Mouse (Mus musculus): ENCODE measurements around the gene Nkiras1.
A peak's percentile ranks its signal among the peaks of the same experiment; 100 is the strongest.

DNA sequence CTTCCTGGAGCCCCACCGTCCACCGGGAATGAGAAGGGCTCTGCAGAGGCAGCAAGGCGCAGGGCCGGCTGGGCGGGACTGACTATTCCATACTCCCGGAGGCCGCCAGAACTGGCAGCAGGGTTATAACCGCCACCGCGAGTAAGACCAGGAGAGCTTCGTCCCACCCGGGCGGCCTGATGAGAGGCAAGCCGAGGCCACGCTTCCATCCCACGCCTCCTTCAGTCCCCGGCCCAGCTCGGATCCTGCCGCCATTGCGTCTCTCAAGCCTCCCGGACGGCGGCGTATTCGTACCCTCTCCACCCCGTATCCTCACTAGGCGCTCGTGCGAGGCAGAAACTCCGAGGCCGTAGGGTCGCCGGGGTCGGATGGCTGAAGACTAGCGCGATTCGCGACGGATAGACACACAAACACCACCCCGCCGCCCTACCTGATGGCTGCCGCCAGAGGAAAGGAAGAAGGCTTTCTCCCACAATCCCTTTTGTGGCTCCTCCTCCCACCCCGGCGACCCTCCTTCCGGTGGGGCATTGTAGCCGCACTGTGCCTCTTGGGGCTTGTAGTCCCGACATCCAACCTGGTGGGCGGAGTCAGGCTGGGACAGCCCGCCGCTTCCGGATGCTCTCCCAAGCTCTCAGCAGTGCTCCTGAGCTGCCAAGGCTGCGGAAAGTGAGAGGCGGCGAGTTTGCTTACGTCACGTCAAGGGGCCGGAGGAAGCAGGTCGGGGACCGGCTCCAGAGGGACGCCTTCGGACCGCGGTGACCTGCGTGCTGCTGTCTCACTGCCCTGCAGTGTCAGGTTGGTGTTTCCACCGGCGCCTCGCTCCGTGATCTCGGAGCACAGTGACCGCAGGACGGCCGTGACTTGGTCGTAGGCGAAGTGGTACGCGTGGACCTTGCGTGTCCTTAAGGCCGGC is at the start of gene Nkiras1, which contains the start of gene Rpl15:
- TF ChIP-seq POLR2A (IDR thresholded peaks at IDR 0.05; ENCODE audit: low read depth, low read length), result peak; percentile 52
- no peak for TF ChIP-seq CTCF (IDR thresholded peaks at IDR 0.05; ENCODE audit: extremely low read depth, insufficient read depth, insufficient read length, insufficient replicate concordance)

Data from spleen, adult 2 months (tissue).